Mouse (Mus musculus): ENCODE measurements around the gene Fam117b. TPM values are rescaled to one million over a fixed set of nuclear protein-coding genes. Genes with fewer than 3 reads are reported as not detected.

The Fam117b gene
- total and polyA plus RNA-seq, 3 experiments = 6.4 to 11.4 (median 8.8) TPM

- H3K36me3 ChIP-seq (replicated peaks in 1 of 2; ENCODE audit: control insufficient read depth in 1 of 2, insufficient read depth in 1 of 2, low read length in 1 of 2) = no peaks in the 10 kb centered on the region
- in situ Hi-C loops (cut with MboI; ENCODE audit: low pct_ligation_motif_present, low pct_unique_long_range_greater_than_20kb, low sequenced_read_pairs) = loop anchor here (10.0 to 25.0 kb wide), 2 partner anchors 88 to 1065 kb away; no protein-coding TSS in a partner anchor
These were observed 15.5 kb upstream of the Fam117b start for GRCm38 (mm10) chr1:59897147-59897798.

GRCm38 (mm10) chr1:59899679-59900078 is 13.1 kb upstream of the Fam117b start:
- in situ Hi-C loops (cut with MboI; ENCODE audit: low pct_ligation_motif_present, low pct_unique_long_range_greater_than_20kb, low sequenced_read_pairs) = loop anchor here (10.0 to 25.0 kb wide), 2 partner anchors 85 to 1063 kb away; no protein-coding TSS in a partner anchor
- dilution Hi-C loops (cut with MboI; ENCODE audit: extremely low pct_ligation_motif_present, extremely low pct_unique_long_range_greater_than_20kb, low sequenced_read_pairs) = no loop called here
- Histone ChIP-seq H3K4me3 (replicated peaks in 1 of 3; ENCODE audit: low read depth in 2 of 3, low read length in 2 of 3, poor library complexity in 1 of 3) (no peak overlapping the region), H3K36me3 (replicated peaks in 1 of 2; ENCODE audit: control insufficient read depth in 1 of 2, insufficient read depth in 1 of 2, low read length in 1 of 2) (no peaks in the 10 kb centered on the region), H3K27me3 (replicated peaks) (no peaks in the 10 kb centered on the region), H3K9me3 (replicated peaks; ENCODE audit: low read length) (no peaks in the 10 kb centered on the region), H3K27ac (ENCODE audit: insufficient read depth, low read depth) (no peak overlapping the region), H3K79me2 (replicated peaks; ENCODE audit: control insufficient read depth, extremely low read depth, insufficient read depth, poor library complexity, severe bottlenecking) (no peaks in the 10 kb centered on the region), H3K4me2 (ENCODE audit: insufficient read depth, low read depth, poor library complexity, severe bottlenecking) (no peak overlapping the region), H3K4me1 (ENCODE audit: control insufficient read depth in 1 of 2, insufficient read depth in 2 of 2) (peaks cover 0 to 33% of the 10 kb centered on the region in 2 experiments; a peak in 3 of 4 replicates), H3K9ac (ENCODE audit: insufficient read depth, low read depth) (no peak overlapping the region)
- TF ChIP-seq CTCF (conservative IDR thresholded peaks at IDR 0.05 in 1 of 2, IDR thresholded peaks at IDR 0.05 in 1 of 2; ENCODE audit: low read depth in 2 of 2, low read length in 2 of 2) (no peak), USF1 (IDR thresholded peaks at IDR 0.05; ENCODE audit: low read depth, low read length) (no peak), KAT2A (IDR thresholded peaks at IDR 0.05; ENCODE audit: insufficient replicate concordance, low read length) (no peak), PAX5 (IDR thresholded peaks at IDR 0.05; ENCODE audit: low read length) (no peak), ELF1 (IDR thresholded peaks at IDR 0.05; ENCODE audit: low read depth, low read length) (no peak), GABPA (IDR thresholded peaks at IDR 0.05; ENCODE audit: insufficient replicate concordance, low read depth, low read length) (no peak), CHD2 (IDR thresholded peaks at IDR 0.05; ENCODE audit: low read length) (no peak), E2F4 (IDR thresholded peaks at IDR 0.05; ENCODE audit: insufficient replicate concordance, low read depth, low read length) (no peak), EP300 (IDR thresholded peaks at IDR 0.05; ENCODE audit: low read length) (no peak), ZC3H11A (IDR thresholded peaks at IDR 0.05; ENCODE audit: low read depth, low read length) (no peak), BHLHE40 (IDR thresholded peaks at IDR 0.05; ENCODE audit: low read depth, low read length) (no peak), USF2 (conservative IDR thresholded peaks at IDR 0.05; ENCODE audit: low read depth, low read length) (no peak), RCOR1 (conservative IDR thresholded peaks at IDR 0.05; ENCODE audit: low read depth, low read length) (no peak), NELFE (IDR thresholded peaks at IDR 0.05; ENCODE audit: low read depth, low read length) (no peak), ZMIZ1 (IDR thresholded peaks at IDR 0.05; ENCODE audit: low read depth, low read length) (no peak), RAD21 (IDR thresholded peaks at IDR 0.05; ENCODE audit: low read depth, low read length) (no peak), ETS1 (conservative IDR thresholded peaks at IDR 0.05; ENCODE audit: low read depth, low read length) (no peak), JUND (conservative IDR thresholded peaks at IDR 0.05; ENCODE audit: low read depth, low read length) (no peak)
- DNase-seq (ENCODE audit: extremely low read depth) = no peak

More at GRCm38 (mm10) chr1:59897147-59897798, 15.5 kb upstream of the Fam117b start:
- Histone ChIP-seq H3K4me1 (ENCODE audit: control insufficient read depth in 1 of 2, insufficient read depth in 2 of 2) (peaks cover 0 to 33% of the 10 kb centered on the region in 2 experiments; a peak in 3 of 4 replicates), H3K4me2 (ENCODE audit: insufficient read depth, low read depth, poor library complexity, severe bottlenecking) (no peak overlapping the region), H3K9ac (ENCODE audit: insufficient read depth, low read depth) (no peak overlapping the region), H3K27ac (ENCODE audit: insufficient read depth, low read depth) (no peak overlapping the region), H3K4me3 (replicated peaks in 1 of 3; ENCODE audit: low read depth in 2 of 3, low read length in 2 of 3, poor library complexity in 1 of 3) (no peak overlapping the region), H3K79me2 (replicated peaks; ENCODE audit: control insufficient read depth, extremely low read depth, insufficient read depth, poor library complexity, severe bottlenecking) (no peaks in the 10 kb centered on the region), H3K9me3 (replicated peaks; ENCODE audit: low read length) (peaks cover under 1% of the 10 kb centered on the region), H3K27me3 (replicated peaks) (no peaks in the 10 kb centered on the region)
- DNase-seq (ENCODE audit: extremely low read depth) = no peak
- TF ChIP-seq USF2 (conservative IDR thresholded peaks at IDR 0.05; ENCODE audit: low read depth, low read length) (no peak), CTCF (conservative IDR thresholded peaks at IDR 0.05 in 1 of 2, IDR thresholded peaks at IDR 0.05 in 1 of 2; ENCODE audit: low read depth in 2 of 2, low read length in 2 of 2) (no peak), CHD2 (IDR thresholded peaks at IDR 0.05; ENCODE audit: low read length) (no peak), CHD1 (IDR thresholded peaks at IDR 0.05; ENCODE audit: low read depth, low read length) (no peak), BHLHE40 (IDR thresholded peaks at IDR 0.05; ENCODE audit: low read depth, low read length) (no peak), EP300 (IDR thresholded peaks at IDR 0.05; ENCODE audit: low read length) (no peak)
- dilution Hi-C loops (cut with MboI; ENCODE audit: extremely low pct_ligation_motif_present, extremely low pct_unique_long_range_greater_than_20kb, low sequenced_read_pairs) = no loop called here
